Mouse (Mus musculus) adrenal gland, postnatal 4 days (tissue): ENCODE data around the gene Gm45717. TPM values are rescaled to one million over a fixed set of nuclear protein-coding genes. Genes with fewer than 3 reads are reported as not detected.

Source experiments
- DNase-seq, 2 experiments: peaks; one replicate each; pipeline ENCODE4 v3.0.0; 2021 to 2022; ENCODE audit warnings: low spot score in 2 of 2, mixed read lengths in 2 of 2
- total RNA-seq, 2 experiments: library from RNA; stranded (reverse); gene quantifications; 2 replicates each; pipeline ENCODE4 v1.2.3; 2021

The Gm45717 gene
- total RNA-seq, 2 experiments from 2014 or later = not detected

DNA sequence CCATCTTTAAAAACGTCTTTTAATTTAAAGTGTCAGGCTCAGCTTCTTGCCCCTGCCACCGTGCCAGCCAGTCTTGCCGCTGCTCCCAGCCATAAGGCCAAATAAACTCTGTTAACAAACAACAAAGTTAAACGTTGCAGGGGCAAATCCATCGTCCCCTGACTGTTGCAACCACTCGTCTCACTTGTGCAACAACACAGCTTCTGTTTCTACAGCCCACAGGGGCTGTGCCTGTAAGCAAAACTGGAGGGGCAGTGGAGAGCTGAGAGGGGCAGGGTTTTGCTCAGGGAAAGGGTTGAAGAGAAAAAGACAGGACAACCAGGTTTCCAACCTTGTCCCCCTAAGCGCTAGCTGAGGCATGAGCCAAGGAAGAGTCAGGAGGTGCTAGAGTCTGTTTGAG is 47.6 kb downstream of the Gm45717 start:
- no peak for DNase-seq

DNA sequence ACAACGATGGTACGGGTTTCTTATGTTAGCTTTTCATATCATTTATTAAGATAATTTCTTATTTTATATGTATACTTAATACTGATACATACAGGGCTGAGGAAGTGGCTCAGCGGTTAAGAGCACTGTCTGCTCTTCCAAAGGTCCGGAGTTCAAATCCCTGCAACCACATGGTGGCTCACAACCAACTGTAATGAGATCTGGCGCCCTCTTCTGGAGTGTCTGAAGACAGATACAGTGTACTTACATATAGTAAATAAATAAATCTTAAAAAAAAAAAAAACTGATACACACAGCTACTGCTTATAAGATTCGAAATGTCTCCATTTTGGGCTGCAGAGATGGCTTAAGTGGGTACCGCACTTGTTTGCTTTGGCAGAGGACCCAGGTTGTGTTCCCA is 48.0 kb downstream of the Gm45717 start:
- DNase-seq = no peak

DNA sequence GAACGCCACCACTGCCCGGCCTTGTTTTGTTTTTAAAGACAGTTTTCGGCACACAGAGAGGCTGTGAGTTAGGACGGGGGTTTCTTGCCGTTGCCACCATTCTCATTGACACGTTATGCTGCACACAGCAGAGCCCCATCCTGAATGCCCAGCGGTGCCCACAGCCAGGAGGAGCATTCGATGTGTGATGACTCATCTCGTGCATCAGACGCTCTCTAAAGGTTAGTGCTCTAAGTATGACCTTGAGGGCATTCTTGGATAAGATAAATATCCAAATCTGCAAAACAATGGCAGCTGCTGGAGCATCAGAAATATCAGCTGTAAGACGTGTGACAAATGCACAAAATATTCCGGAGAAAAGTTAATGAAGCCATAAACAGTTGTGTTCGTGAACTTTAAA is 48.6 kb downstream of the Gm45717 start:
- peak in 1 of 2 experiments; percentile 16 for DNase-seq

DNA sequence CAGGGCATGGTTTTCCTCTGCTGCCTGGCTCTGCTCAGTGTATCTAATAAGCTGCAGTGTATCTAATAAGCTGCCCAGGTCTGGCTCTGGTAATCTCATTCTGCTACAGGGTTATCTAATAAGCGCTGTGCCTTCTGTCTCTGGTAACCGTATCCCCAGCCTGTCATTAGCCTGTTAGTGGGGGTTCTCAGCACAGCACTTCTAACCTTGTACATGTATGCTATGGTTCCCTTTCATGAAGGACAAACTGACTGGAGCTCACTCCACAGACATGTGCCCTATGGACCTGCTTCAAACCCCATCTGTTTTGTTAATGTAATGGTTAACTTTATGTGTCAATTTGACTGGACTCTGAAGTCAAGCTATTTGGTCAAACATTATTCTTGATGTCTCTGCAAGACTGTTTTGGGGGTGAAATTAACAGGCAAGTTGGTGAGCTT is 50.1 kb downstream of the Gm45717 start:
- DNase-seq = no peak

DNA sequence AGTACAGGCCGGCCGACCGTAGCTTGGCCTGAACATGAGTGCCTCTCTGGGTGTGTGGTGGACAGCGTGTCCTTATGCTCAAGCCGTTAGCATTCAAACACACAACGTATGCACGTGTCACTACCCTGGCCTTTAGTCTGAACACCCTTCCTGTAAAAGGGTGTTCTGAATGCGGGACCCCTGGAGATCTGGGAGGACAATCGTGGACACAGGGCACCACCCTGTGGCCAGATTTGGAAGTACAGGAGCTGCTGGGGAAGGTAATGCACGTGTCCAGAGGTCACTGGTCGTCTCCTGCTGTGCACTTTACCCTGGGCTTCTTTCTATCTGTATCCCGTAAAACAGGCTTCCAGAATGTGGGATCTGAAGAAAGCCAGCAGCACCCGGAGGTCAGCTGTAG is 52.5 kb downstream of the Gm45717 start:
- DNase-seq = peak; percentile 59 to 62

DNA sequence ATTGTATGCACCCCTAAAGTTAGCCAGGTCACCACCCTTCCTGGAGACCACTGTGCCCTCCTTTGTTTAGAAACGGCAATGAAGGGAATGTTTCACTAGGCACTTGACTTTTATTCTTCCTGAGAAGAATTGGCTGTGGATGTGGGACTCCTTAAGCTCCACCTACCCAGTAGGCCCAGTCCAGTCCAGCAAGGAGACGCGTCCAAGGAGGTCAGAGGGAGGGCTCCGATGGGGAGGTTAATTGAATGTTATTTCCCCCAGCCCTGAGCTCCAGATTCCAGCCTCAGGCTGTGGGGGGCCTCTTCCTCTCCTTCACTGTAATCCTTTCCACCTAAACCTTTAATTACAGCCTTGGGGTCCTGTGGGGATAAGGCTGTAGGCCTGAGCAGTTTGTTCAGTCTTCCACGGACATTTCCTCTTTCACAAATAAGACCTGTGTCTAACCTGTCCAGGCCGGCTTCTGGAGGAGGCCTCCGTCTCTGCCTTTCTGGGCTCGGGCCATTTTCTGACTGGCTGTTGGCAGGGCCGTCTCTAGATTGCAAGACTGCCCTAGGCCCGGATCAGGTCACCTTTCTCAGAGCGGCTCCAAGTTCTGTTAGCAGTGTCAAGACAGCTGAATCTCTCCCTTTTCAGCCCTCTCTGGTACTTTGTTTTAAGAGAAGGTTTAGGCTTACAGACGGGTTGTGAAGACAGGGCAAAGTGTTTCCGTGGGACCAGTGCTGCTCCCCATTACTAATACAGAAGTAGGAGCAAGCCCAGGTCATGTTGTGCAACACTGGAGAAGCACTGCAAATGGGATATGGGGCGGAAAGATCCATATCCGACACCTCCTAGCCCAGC is 53.5 kb downstream of the Gm45717 start:
- DNase-seq = no peak

DNA sequence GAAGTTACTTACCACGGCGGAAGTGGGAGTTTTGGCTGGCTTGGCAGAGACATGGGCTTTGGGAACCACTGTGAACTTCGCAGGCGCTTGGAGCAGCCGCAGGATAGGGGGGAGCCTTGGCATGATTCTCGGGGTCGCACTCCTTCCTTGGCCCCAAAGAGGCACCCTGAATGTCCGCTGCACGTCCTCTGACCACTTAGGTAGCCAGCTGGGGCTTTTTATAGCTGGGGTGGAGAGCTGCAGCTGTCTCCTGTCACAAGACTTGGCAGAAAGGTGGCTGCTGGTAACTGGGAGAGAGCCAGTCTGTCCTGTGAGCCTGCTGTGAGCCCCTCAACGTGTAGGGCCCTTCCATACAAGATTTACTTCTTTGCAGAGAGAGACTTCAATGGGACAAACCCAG is 55.5 kb downstream of the Gm45717 start, which contains the start of gene Cox8b:
TSS of gene Cox8b (minus strand) at position 227 of the 400 bp plus-strand sequence.
- DNase-seq = no peak

Other genes with a start within 250 kb of the Gm45717 start
- 100 to 1,000 TPM in 1 of 2 experiments, 1 to 10 TPM in 1; 4.1 to 138 TPM for gene Cyp2e1, start 192.2 kb downstream of the Gm45717 start, total RNA-seq
- under 1 TPM in 1 of 2 experiments, not detected in 1; 0.42 TPM for gene Syce1, start 168.1 kb downstream of the Gm45717 start, total RNA-seq
- 1 to 10 TPM; 5.1 to 5.4 TPM for gene Zfp941, start 133.8 kb downstream of the Gm45717 start, total RNA-seq
- 10 to 100 TPM in 1 of 2 experiments, under 1 TPM in 1; 0.70 to 17.0 TPM for gene Urah, start 120.9 kb downstream of the Gm45717 start, total RNA-seq
- gene Scgb1c1, start 110.4 kb downstream of the Gm45717 start, total RNA-seq = not detected
- under 1 TPM; 0.40 to 0.76 TPM for gene Odf3, start 108.1 kb downstream of the Gm45717 start, total RNA-seq
- gene Gm45785, start 99.6 kb downstream of the Gm45717 start, total RNA-seq = 1 to 10 TPM in 1 of 2 experiments, not detected in 1; 1.2 TPM
- 10 to 100 TPM; 64.3 to 69.0 TPM for gene Ric8a, start 99.0 kb downstream of the Gm45717 start, total RNA-seq
- gene Bet1l, start 98.4 kb downstream of the Gm45717 start, total RNA-seq = 10 to 100 TPM; 40.2 to 42.9 TPM
- gene Psmd13, start 74.0 kb downstream of the Gm45717 start, total RNA-seq = 100 to 1,000 TPM; 123 to 133 TPM
- gene Sirt3, start 73.6 kb downstream of the Gm45717 start, total RNA-seq = 10 to 100 TPM; 34.7 to 41.8 TPM
- gene Cox8b, start 55.5 kb downstream of the Gm45717 start, total RNA-seq = 100 to 1,000 TPM; 183 to 297 TPM
- 1 to 10 TPM; 2.1 to 4.9 TPM for gene Nlrp6, start 35.0 kb downstream of the Gm45717 start, total RNA-seq
- gene Pgghg, start 14.5 kb downstream of the Gm45717 start, total RNA-seq = 10 to 100 TPM; 41.5 to 44.5 TPM
- 1 to 10 TPM; 2.6 to 2.8 TPM for gene Ifitm5, start 5.6 kb downstream of the Gm45717 start, total RNA-seq
- gene Ifitm2, start 50 bp upstream of the Gm45717 start, total RNA-seq = 100 to 1,000 TPM; 508 to 623 TPM
- 10 to 100 TPM in 1 of 2 experiments, 1 to 10 TPM in 1; 8.0 to 13.7 TPM for gene Ifitm1, start 11.3 kb upstream of the Gm45717 start, total RNA-seq
- gene Ifitm3, start 54.8 kb upstream of the Gm45717 start, total RNA-seq = 100 to 1,000 TPM; 109 to 115 TPM
- gene Ifitm6, start 62.0 kb upstream of the Gm45717 start, total RNA-seq = 1 to 10 TPM; 2.1 to 4.5 TPM
- not detected for gene Gm17387, start 73.2 kb upstream of the Gm45717 start, total RNA-seq
- 10 to 100 TPM in 1 of 2 experiments, 1 to 10 TPM in 1; 7.0 to 11.3 TPM for gene B4galnt4, start 105.2 kb upstream of the Gm45717 start, total RNA-seq
- 1 to 10 TPM; 1.6 to 2.2 TPM for gene Pkp3, start 122.3 kb upstream of the Gm45717 start, total RNA-seq
- gene Sigirr, start 144.6 kb upstream of the Gm45717 start, total RNA-seq = 10 to 100 TPM in 1 of 2 experiments, 1 to 10 TPM in 1; 7.0 to 10.3 TPM
- 1 to 10 TPM in 1 of 2 experiments, under 1 TPM in 1; 0.65 to 2.2 TPM for gene Ano9, start 161.9 kb upstream of the Gm45717 start, total RNA-seq
- gene Ptdss2, start 166.4 kb upstream of the Gm45717 start, total RNA-seq = 10 to 100 TPM; 44.2 to 53.1 TPM
- 100 to 1,000 TPM; 179 to 186 TPM for gene Rnh1, start 216.9 kb upstream of the Gm45717 start, total RNA-seq
- gene Hras, start 238.1 kb upstream of the Gm45717 start, total RNA-seq = 10 to 100 TPM; 88.5 to 96.4 TPM
- gene Lrrc56, start 238.2 kb upstream of the Gm45717 start, total RNA-seq = 1 to 10 TPM; 8.8 to 9.9 TPM